In genomic region chr15:103342415-103342814, GRCm38 (mm10) we compare ENCODE assay signal across 9 mouse cellular contexts. TPM values are rescaled to one million over a fixed set of nuclear protein-coding genes. Genes with fewer than 3 reads are reported as not detected.
DNase-seq lines count a peak whose midpoint lies in the region; ATAC-seq and TF ChIP-seq lines count a peak whose summit lies in the region.
"Had no signal": no experiment of that assay in that cellular context is flagged by ENCODE, and none has a peak within 500 bp of the region (broad histone marks: within the 10 kb centered on the region; RNA-seq: fewer than 3 reads in every experiment).

No protein-coding gene starts in this region.

- H3K9ac ChIP-seq in ES-E14 (ENCODE audit: insufficient read depth, low read depth, low read length, poor library complexity, severe bottlenecking): no peak overlapping the region
- no peak overlapping the region for H3K9ac ChIP-seq in lung, embryonic 14.5 days
- H3K9ac ChIP-seq: limb, embryonic 15.5 days had no signal

- no peaks in the 10 kb centered on the region for H3K9me3 ChIP-seq in ES-E14 (ENCODE audit: control insufficient read depth, insufficient read depth, low read depth, low read length)
- H3K9me3 ChIP-seq in lung, embryonic 14.5 days (ENCODE audit: low read depth, low read length): no peaks in the 10 kb centered on the region
- H3K9me3 ChIP-seq: limb, embryonic 15.5 days had no signal

- in situ Hi-C loops in ES-E14 (cut with MboI; ENCODE audit: low sequenced_read_pairs in 2 of 2, unreplicated experiment in 2 of 2): no loop called here

- no peak for ATAC-seq in lung, embryonic 14.5 days (ENCODE audit: insufficient read depth)

- no peak overlapping the region for H3K4me2 ChIP-seq in lung, embryonic 14.5 days
- H3K4me2 ChIP-seq: limb, embryonic 15.5 days had no signal

- peak; percentile 81 for DNase-seq in gastrocnemius, adult 18-20 months (ENCODE audit: low spot score)
- DNase-seq in gastrocnemius, adult 8-10 months (ENCODE audit: low spot score in 2 of 2): no peak
- DNase-seq in ES-E14 (ENCODE audit: low read depth, low spot score): no peak
- DNase-seq in cerebellum, adult 8-10 months: peak; percentile 68
- DNase-seq in gastrocnemius, postnatal 10 days: peak; percentile 64
- peak; percentile 77 to 83 for DNase-seq in kidney, postnatal 4 days
- DNase-seq in lung, embryonic 14.5 days: peak; percentile 95
- peak; percentile 60 for DNase-seq in right cerebral cortex, postnatal 14 days

- peaks cover 25% of the 10 kb centered on the region for H3K36me3 ChIP-seq in ES-E14 (ENCODE audit: control insufficient read depth, insufficient read depth, low read length, poor library complexity, severe bottlenecking)
- peaks cover 36% of the 10 kb centered on the region for H3K36me3 ChIP-seq in lung, embryonic 14.5 days (ENCODE audit: insufficient read depth)

- peaks cover 11 to 29% of the 10 kb centered on the region in 2 experiments; a peak in 3 of 4 replicates for H3K4me1 ChIP-seq in ES-E14 (ENCODE audit: control insufficient read depth in 2 of 2, insufficient read depth in 2 of 2, low read length in 2 of 2, poor library complexity in 1 of 2)
- peaks cover 4% of the 10 kb centered on the region; the same call in 1 of the 2 replicates for H3K4me1 ChIP-seq in lung, embryonic 14.5 days (ENCODE audit: insufficient read depth)

- TF ChIP-seq CTCF in lung, embryonic 14.5 days (IDR thresholded peaks at IDR 0.05; ENCODE audit: low read depth): peak; percentile 88

- WGBS in lung, embryonic 14.5 days: 18% methylated on average over 4 of the region's 4 CpGs

- H3K27ac ChIP-seq in ES-E14 (ENCODE audit: insufficient read depth, low read depth, low read length, poor library complexity, severe bottlenecking): no peak overlapping the region
- no peak overlapping the region for H3K27ac ChIP-seq in lung, embryonic 14.5 days (ENCODE audit: low read depth)
- H3K27ac ChIP-seq: limb, embryonic 15.5 days had no signal

- H3K4me3 ChIP-seq in ES-E14 (ENCODE audit: insufficient read depth in 1 of 2, low read depth in 1 of 2, low read length in 2 of 2, poor library complexity in 1 of 2, severe bottlenecking in 1 of 2): no peak overlapping the region
- no peak overlapping the region for H3K4me3 ChIP-seq in lung, embryonic 14.5 days (ENCODE audit: low read depth, low read length)
- H3K4me3 ChIP-seq: limb, embryonic 15.5 days had no signal

- H3K27me3 ChIP-seq in lung, embryonic 14.5 days (ENCODE audit: insufficient read depth, low read length): peaks cover 46% of the 10 kb centered on the region

TF ChIP-seq in ES-E14, 5 proteins besides CTCF, POLR2A, EP300 and RAD21:
- peak; percentile 21; the same call in 1 of the 2 replicates for TF ChIP-seq ZC3H11A (IDR thresholded peaks at IDR 0.05; ENCODE audit: borderline replicate concordance, low read depth, low read length)
- no peak for TF ChIP-seq ZNF384 (IDR thresholded peaks at IDR 0.05; ENCODE audit: low read depth, low read length)
- no peak for TF ChIP-seq CHD2 (IDR thresholded peaks at IDR 0.05; ENCODE audit: low read depth, low read length)
- TF ChIP-seq MAFK (IDR thresholded peaks at IDR 0.05; ENCODE audit: insufficient read depth, low read depth, low read length): peak; percentile 58
- no peak for TF ChIP-seq HCFC1 (IDR thresholded peaks at IDR 0.05; ENCODE audit: borderline replicate concordance, insufficient read depth, low read length)

RNA-seq across cellular contexts. Expression of gene Zfp385a, which starts 2.5 kb away (rescaled TPM):
- 10 to 100 TPM in 1 of 2 experiments, 1 to 10 TPM in 1; 7.9 to 32.1 TPM for total RNA-seq in gastrocnemius, adult 18-20 months (2021)
- 1 to 10 TPM; 5.7 to 6.4 (median 5.9) TPM for total RNA-seq in gastrocnemius, adult 8-10 months (2022)
- total RNA-seq in ES-E14 (2012; rRNA removed): 2.7 and 5.9 TPM in 2 replicates
- 10 to 100 TPM; 39.3 to 45.7 TPM for total RNA-seq in gastrocnemius, postnatal 10 days (2021)
- polyA plus RNA-seq in lung, embryonic 14.5 days (2014; fragmentation: Nextera tagmentation; extraction: Ambion mirVana): 11.8 and 12.0 TPM in 2 replicates

RNA-seq across cellular contexts. Expression of gene Itga5, which starts 24.1 kb away (rescaled TPM):
- total RNA-seq in gastrocnemius, adult 18-20 months (2021): 1 to 10 TPM; 6.5 to 9.1 TPM
- total RNA-seq in gastrocnemius, adult 8-10 months (2022): 1 to 10 TPM; 4.0 to 4.9 (median 4.5) TPM
- 69.0 and 80.8 TPM in 2 replicates for total RNA-seq in ES-E14 (2012; rRNA removed)
- 10 to 100 TPM; 27.6 to 40.5 TPM for total RNA-seq in gastrocnemius, postnatal 10 days (2021)
- 46.7 and 47.7 TPM in 2 replicates for polyA plus RNA-seq in lung, embryonic 14.5 days (2014; fragmentation: Nextera tagmentation; extraction: Ambion mirVana)

RNA-seq across cellular contexts. Expression of gene Gpr84, which starts 32.0 kb away (rescaled TPM):
- not detected for total RNA-seq in gastrocnemius, adult 18-20 months (2021)
- total RNA-seq in gastrocnemius, adult 8-10 months (2022): not detected
- 0.40 and 0.48 TPM in 2 replicates for total RNA-seq in ES-E14 (2012; rRNA removed)
- under 1 TPM in 1 of 2 experiments, not detected in 1; 0.14 TPM for total RNA-seq in gastrocnemius, postnatal 10 days (2021)
- polyA plus RNA-seq in lung, embryonic 14.5 days (2014; fragmentation: Nextera tagmentation; extraction: Ambion mirVana): 0.61 TPM in 1 of 2 replicates, not detected in the other

Comparison
In these comparisons a context has a peak if more than half of its experiments do, and no peak if none do; other contexts are left out.
1. DNase-seq: peak in gastrocnemius, adult 18-20 months (single experiment), cerebellum, adult 8-10 months (single experiment), gastrocnemius, postnatal 10 days (single experiment), kidney, postnatal 4 days (2 of 2), lung, embryonic 14.5 days (single experiment) and right cerebral cortex, postnatal 14 days (single experiment); none in gastrocnemius, adult 8-10 months (0 of 2) and ES-E14 (single experiment).